Mouse (Mus musculus): ENCODE results near the gene Dnal1. TPM values are rescaled to one million over a fixed set of nuclear protein-coding genes. Genes with fewer than 3 reads are reported as not detected.

Gene Dnal1
- total and polyA plus RNA-seq, 3 experiments, result 0.14 to 1.1 (median 0.49) TPM

DNA sequence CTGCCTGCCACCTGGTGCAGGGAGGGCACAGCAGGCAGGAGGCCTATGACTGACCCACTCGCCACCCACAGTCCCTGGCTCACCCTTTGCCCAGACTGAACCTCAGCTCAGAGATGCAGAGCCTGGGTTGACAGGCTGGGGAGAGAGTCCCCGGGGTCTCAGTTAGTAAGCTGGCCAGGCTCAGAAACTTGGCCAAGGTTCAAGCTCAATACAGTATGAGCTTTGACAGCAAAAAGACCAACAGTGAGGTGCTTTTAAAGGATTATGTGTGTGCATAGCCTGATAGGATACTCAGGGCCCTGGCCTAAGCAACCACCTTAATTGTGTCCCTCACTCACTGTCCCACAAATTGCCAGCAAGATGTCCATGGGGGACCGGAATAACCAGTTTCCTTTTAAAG, 65.9 kb downstream of the Dnal1 start:
- no peak for DNase-seq (ENCODE audit: low spot score)
- no peak for TF ChIP-seq GATA2 (IDR thresholded peaks at IDR 0.05; ENCODE audit: borderline replicate concordance, low read depth, low read length)
- H3K9me3 ChIP-seq (replicated peaks), result no peaks in the 10 kb centered on the region
- ATAC-seq (ENCODE audit: extremely low read depth, insufficient number of reproducible peaks, low FRiP score, poor library complexity, severe bottlenecking), result no peak
- H3K36me3 ChIP-seq (replicated peaks), result peaks cover 78% of the 10 kb centered on the region
- H3K4me3 ChIP-seq (ENCODE audit: low read depth, low read length), result peak overlapping the region; percentile 63; the same call in 1 of the 2 replicates
- peaks cover 91% of the 10 kb centered on the region for H3K4me1 ChIP-seq (ENCODE audit: insufficient read depth, low read depth, low read length)
- no peaks in the 10 kb centered on the region for H3K27me3 ChIP-seq (ENCODE audit: insufficient read depth, low read length)

- H3K36me3 ChIP-seq (replicated peaks), result peaks cover 86% of the 10 kb centered on the region
- TF ChIP-seq POLR2AphosphoS5 (IDR thresholded peaks at IDR 0.05; ENCODE audit: insufficient replicate concordance, low read depth, low read length), result no peak
- TF ChIP-seq CTCF (IDR thresholded peaks at IDR 0.05; ENCODE audit: low read depth, low read length), result no peak
- no peak for TF ChIP-seq GATA2 (IDR thresholded peaks at IDR 0.05; ENCODE audit: borderline replicate concordance, low read depth, low read length)
- TF ChIP-seq TAL1 (conservative IDR thresholded peaks at IDR 0.05; ENCODE audit: low read depth, low read length), result no peak
- TF ChIP-seq GATA1 (IDR thresholded peaks at IDR 0.05; ENCODE audit: borderline replicate concordance, low read length), result no peak
- peak overlapping the region; percentile 63; the same call in 1 of the 2 replicates for H3K4me3 ChIP-seq (ENCODE audit: low read depth, low read length)
- H3K4me1 ChIP-seq (ENCODE audit: insufficient read depth, low read depth, low read length), result peaks cover 88% of the 10 kb centered on the region
- no peaks in the 10 kb centered on the region for H3K9me3 ChIP-seq (replicated peaks)
- DNase-seq (ENCODE audit: low spot score) (peak; percentile 70), ATAC-seq (ENCODE audit: extremely low read depth, insufficient number of reproducible peaks, low FRiP score, poor library complexity, severe bottlenecking) (no peak; the same call in 1 of the 2 replicates)
- no peaks in the 10 kb centered on the region for H3K27me3 ChIP-seq (ENCODE audit: insufficient read depth, low read length)
Observed at GRCm38 (mm10) chr12:84180701-84181435, 66.7 kb downstream of the Dnal1 start.

GRCm38 (mm10) chr12:84181999-84182398, 67.8 kb downstream of the Dnal1 start:
- peaks cover 89% of the 10 kb centered on the region for H3K36me3 ChIP-seq (replicated peaks)
- TF ChIP-seq POLR2AphosphoS5 (IDR thresholded peaks at IDR 0.05; ENCODE audit: insufficient replicate concordance, low read depth, low read length), result no peak
- TF ChIP-seq TAL1 (conservative IDR thresholded peaks at IDR 0.05; ENCODE audit: low read depth, low read length), result no peak
- TF ChIP-seq CTCF (IDR thresholded peaks at IDR 0.05; ENCODE audit: low read depth, low read length), result no peak
- TF ChIP-seq GATA1 (IDR thresholded peaks at IDR 0.05; ENCODE audit: borderline replicate concordance, low read length), result no peak
- TF ChIP-seq GATA2 (IDR thresholded peaks at IDR 0.05; ENCODE audit: borderline replicate concordance, low read depth, low read length), result no peak
- H3K4me1 ChIP-seq (ENCODE audit: insufficient read depth, low read depth, low read length), result peaks cover 85% of the 10 kb centered on the region
- no peak for DNase-seq (ENCODE audit: low spot score)
- no peak for ATAC-seq (ENCODE audit: extremely low read depth, insufficient number of reproducible peaks, low FRiP score, poor library complexity, severe bottlenecking)
- no peaks in the 10 kb centered on the region for H3K27me3 ChIP-seq (ENCODE audit: insufficient read depth, low read length)
- peak overlapping the region; percentile 63; the same call in 1 of the 2 replicates for H3K4me3 ChIP-seq (ENCODE audit: low read depth, low read length)
- peaks cover 8% of the 10 kb centered on the region for H3K9me3 ChIP-seq (replicated peaks)

DNA sequence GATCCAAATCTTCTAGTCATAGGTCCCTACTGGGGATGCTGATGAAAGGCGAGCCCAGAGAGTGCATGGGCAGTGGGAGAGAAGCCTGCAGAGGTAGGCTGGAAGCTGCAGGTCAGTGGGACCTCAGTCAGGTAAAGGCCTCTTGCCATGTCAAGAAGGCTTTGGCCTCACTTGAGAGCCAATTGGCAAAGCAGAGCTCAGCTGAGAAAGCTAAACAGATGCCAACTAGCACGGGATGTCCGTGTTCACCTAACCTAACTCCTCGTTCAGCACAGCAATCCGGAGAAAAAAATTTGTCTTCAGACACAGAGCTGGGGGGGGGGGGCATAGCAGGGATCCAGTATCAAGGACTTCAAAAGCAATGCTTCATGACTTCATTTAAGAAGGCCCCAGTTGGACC, 70.8 kb downstream of the Dnal1 start:
- Histone ChIP-seq H3K36me3 (replicated peaks) (peaks cover 93% of the 10 kb centered on the region), H3K4me1 (ENCODE audit: insufficient read depth, low read depth, low read length) (peaks cover 84% of the 10 kb centered on the region)

GRCm38 (mm10) chr12:84185547-84185946, 71.4 kb downstream of the Dnal1 start:
- DNase-seq (ENCODE audit: low spot score) (no peak), ATAC-seq (ENCODE audit: extremely low read depth, insufficient number of reproducible peaks, low FRiP score, poor library complexity, severe bottlenecking) (no peak)
- no peaks in the 10 kb centered on the region for H3K27me3 ChIP-seq (ENCODE audit: insufficient read depth, low read length)
- H3K36me3 ChIP-seq (replicated peaks), result peaks cover 93% of the 10 kb centered on the region
- H3K9me3 ChIP-seq (replicated peaks), result peaks cover 13% of the 10 kb centered on the region
- no peak overlapping the region for H3K4me3 ChIP-seq (ENCODE audit: low read depth, low read length)
- no peak for TF ChIP-seq TAL1 (conservative IDR thresholded peaks at IDR 0.05; ENCODE audit: low read depth, low read length)
- no peak for TF ChIP-seq GATA2 (IDR thresholded peaks at IDR 0.05; ENCODE audit: borderline replicate concordance, low read depth, low read length)
- TF ChIP-seq CTCF (IDR thresholded peaks at IDR 0.05; ENCODE audit: low read depth, low read length), result no peak
- peaks cover 84% of the 10 kb centered on the region for H3K4me1 ChIP-seq (ENCODE audit: insufficient read depth, low read depth, low read length)

More for the DNA sequence above, 70.8 kb downstream of the Dnal1 start:
- Histone ChIP-seq H3K27me3 (ENCODE audit: insufficient read depth, low read length) (no peaks in the 10 kb centered on the region), H3K9me3 (replicated peaks) (peaks cover 13% of the 10 kb centered on the region), H3K4me3 (ENCODE audit: low read depth, low read length) (no peak overlapping the region)
- ATAC-seq (ENCODE audit: extremely low read depth, insufficient number of reproducible peaks, low FRiP score, poor library complexity, severe bottlenecking) (no peak), DNase-seq (ENCODE audit: low spot score) (no peak)
- TF ChIP-seq GATA1 (IDR thresholded peaks at IDR 0.05; ENCODE audit: borderline replicate concordance, low read length), result no peak
- no peak for TF ChIP-seq CTCF (IDR thresholded peaks at IDR 0.05; ENCODE audit: low read depth, low read length)
- no peak for TF ChIP-seq POLR2AphosphoS5 (IDR thresholded peaks at IDR 0.05; ENCODE audit: insufficient replicate concordance, low read depth, low read length)
- TF ChIP-seq GATA2 (IDR thresholded peaks at IDR 0.05; ENCODE audit: borderline replicate concordance, low read depth, low read length), result no peak
- TF ChIP-seq TAL1 (conservative IDR thresholded peaks at IDR 0.05; ENCODE audit: low read depth, low read length), result no peak

GRCm38 (mm10) chr12:84186536-84186935, 72.4 kb downstream of the Dnal1 start:
- H3K27me3 ChIP-seq (ENCODE audit: insufficient read depth, low read length), result no peaks in the 10 kb centered on the region
- DNase-seq (ENCODE audit: low spot score) (no peak), ATAC-seq (ENCODE audit: extremely low read depth, insufficient number of reproducible peaks, low FRiP score, poor library complexity, severe bottlenecking) (no peak)
- H3K4me1 ChIP-seq (ENCODE audit: insufficient read depth, low read depth, low read length), result peaks cover 83% of the 10 kb centered on the region
- no peak overlapping the region for H3K4me3 ChIP-seq (ENCODE audit: low read depth, low read length)
- no peak for TF ChIP-seq GATA2 (IDR thresholded peaks at IDR 0.05; ENCODE audit: borderline replicate concordance, low read depth, low read length)
- TF ChIP-seq CTCF (IDR thresholded peaks at IDR 0.05; ENCODE audit: low read depth, low read length), result no peak
- peaks cover 92% of the 10 kb centered on the region for H3K36me3 ChIP-seq (replicated peaks)
- peaks cover 13% of the 10 kb centered on the region for H3K9me3 ChIP-seq (replicated peaks)

Measured in G1E (cell line).